Mouse (Mus musculus) macrophage (primary cell): ENCODE data around the gene Pold1. TPM values are rescaled to one million over a fixed set of nuclear protein-coding genes. Genes with fewer than 3 reads are reported as not detected.

ENCODE experiments used
- H3K27ac ChIP-seq: fragments of 350-480 bp; formaldehyde crosslinking; 2 replicates; pipeline ENCODE4 v1.9.0; 2021
- H3K36me3 ChIP-seq: fragments of 350-480 bp; formaldehyde crosslinking; 2 replicates; pipeline ENCODE4 v1.9.0; 2021; ENCODE audit errors: inconsistent target
- H3K4me3 ChIP-seq: fragments of 350-480 bp; formaldehyde crosslinking; 2 replicates; pipeline ENCODE4 v1.9.0; 2021; ENCODE audit errors: inconsistent target
- H3K79me2 ChIP-seq: fragments of 350-480 bp; formaldehyde crosslinking; 2 replicates; pipeline ENCODE4 v1.9.0; 2021; ENCODE audit errors: inconsistent target
- WGBS: methylation state at CpG from one replicate; pipeline ENCODE4 v1.1.7; 2026; ENCODE audit warnings: inconsistent platforms; ENCODE audit not compliant: missing documents; 5-methylcytosine and 5-hydroxymethylcytosine counted together
- polyA plus RNA-seq: library from polyadenylated mRNA; stranded (reverse); fragments of 250-400 nt; gene quantifications from 3 replicates; pipeline ENCODE4 v1.2.4, GENCODE M21; 2018; ENCODE audit warnings: inconsistent platforms

The Pold1 gene
- polyA plus RNA-seq, 1 experiment from 2014 or later: 6.9 TPM

DNA sequence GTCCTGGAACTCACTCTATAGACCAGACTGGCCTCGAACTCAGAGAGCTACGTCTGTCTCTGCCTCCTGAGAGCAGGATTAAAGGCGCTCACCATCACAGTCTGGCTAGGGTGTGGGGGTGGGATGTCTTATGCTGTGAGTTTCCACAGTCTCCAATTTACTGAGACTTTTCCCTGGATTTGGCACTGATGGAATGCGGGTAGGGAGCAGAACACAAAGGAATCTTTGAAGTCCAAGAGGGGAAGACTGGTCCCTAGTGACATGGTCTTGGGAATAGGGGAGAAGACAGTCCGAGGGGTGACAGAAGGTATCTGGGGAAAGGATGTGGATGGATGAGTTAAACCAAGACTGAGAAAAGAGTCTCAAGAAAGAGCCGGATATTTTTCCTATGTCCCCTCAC, 39.0 kb upstream of the Pold1 start:
- Histone ChIP-seq H3K36me3 (no peaks in the 10 kb centered on the region), H3K79me2 (no peaks in the 10 kb centered on the region), H3K27ac (no peak overlapping the region), H3K4me3 (no peak overlapping the region)
- 50% methylated on average over 6 of the region's 6 CpGs for WGBS

DNA sequence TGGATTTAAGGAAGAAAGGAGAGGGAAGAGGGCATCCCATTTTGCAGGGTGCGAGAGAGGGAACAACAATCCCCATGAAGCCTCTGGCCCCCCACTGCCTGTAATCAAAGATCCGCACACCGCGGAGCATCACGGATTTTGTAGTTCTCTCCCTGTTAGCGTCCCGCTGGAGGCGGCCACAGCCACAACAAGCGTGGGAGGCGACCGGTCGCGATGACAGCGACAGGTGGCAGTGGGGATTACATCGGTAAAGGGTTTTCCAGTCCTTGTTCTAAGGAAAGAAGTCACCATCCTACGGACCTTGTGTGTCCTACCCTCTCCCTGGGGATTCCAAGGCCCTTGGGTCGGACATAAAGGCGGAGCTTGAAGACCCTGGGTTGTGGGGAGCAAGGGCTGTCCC, 38.3 kb upstream of the Pold1 start:
- WGBS: 5% methylated on average over 18 of the region's 18 CpGs
- Histone ChIP-seq H3K4me3 (no peak overlapping the region), H3K36me3 (no peaks in the 10 kb centered on the region), H3K27ac (no peak overlapping the region), H3K79me2 (no peaks in the 10 kb centered on the region)

DNA sequence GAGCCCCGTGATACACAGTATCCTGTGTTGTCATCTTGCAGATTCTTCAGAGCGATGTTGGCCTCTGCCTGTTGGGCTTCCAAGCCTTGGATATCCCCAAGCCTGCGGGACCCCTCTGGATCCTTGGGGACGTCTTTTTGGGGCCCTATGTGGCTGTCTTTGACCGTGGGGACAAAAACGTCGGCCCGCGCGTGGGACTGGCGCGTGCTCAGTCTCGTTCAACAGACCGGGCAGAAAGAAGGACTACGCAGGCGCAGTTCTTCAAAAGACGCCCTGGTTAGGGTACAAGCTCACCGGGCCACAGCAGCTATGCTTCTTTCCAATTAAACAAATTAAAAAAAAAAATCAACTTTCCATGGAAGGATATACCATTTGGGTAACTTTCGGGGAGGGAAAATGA, 37.9 kb upstream of the Pold1 start:
- H3K27ac ChIP-seq: no peak overlapping the region
- H3K4me3 ChIP-seq: no peak overlapping the region
- H3K79me2 ChIP-seq: no peaks in the 10 kb centered on the region
- no peaks in the 10 kb centered on the region for H3K36me3 ChIP-seq
- WGBS: 29% methylated on average over 19 of the region's 19 CpGs

DNA sequence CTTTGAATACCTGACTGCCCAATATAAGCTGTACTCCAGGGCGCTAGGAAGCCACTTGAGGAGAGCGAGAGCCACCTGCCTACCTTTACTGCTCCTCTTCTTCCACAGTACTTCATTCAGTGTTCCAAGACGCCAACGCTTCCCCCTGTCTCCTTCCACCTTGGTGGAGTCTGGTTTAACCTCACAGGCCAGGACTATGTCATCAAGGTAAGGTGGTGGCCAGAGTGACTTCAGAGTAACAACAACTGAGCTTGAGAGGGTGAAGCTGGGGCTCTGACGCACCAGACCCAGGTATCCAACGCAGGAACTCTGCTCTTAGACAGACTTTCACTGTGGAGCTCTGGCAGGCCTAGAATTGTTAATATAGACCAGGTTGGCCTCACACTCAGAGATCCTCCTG, 37.0 kb upstream of the Pold1 start:
- Histone ChIP-seq H3K27ac (no peak overlapping the region), H3K4me3 (no peak overlapping the region), H3K79me2 (no peaks in the 10 kb centered on the region), H3K36me3 (no peaks in the 10 kb centered on the region)
- WGBS: 89% methylated on average over 6 of the region's 6 CpGs

DNA sequence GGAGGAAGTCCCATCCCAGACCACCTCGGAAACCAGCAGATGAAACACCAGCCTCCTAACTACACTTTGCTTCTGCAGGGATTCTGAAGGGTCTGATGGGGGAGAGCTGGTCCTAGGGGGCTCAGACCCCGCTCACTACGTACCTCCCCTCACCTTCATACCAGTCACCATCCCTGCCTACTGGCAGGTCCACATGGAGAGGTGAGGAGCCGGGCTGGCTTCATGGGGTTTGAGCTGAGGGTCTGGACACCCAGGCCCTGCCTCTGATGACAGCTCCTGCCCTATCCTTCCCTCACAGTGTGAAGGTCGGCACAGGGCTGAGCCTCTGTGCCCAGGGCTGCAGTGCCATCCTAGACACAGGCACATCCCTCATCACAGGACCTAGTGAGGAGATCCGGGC, 36.3 kb upstream of the Pold1 start:
- Histone ChIP-seq H3K4me3 (no peak overlapping the region), H3K27ac (no peak overlapping the region), H3K36me3 (no peaks in the 10 kb centered on the region), H3K79me2 (no peaks in the 10 kb centered on the region)
- 87% methylated on average over 6 of the region's 6 CpGs for WGBS

DNA sequence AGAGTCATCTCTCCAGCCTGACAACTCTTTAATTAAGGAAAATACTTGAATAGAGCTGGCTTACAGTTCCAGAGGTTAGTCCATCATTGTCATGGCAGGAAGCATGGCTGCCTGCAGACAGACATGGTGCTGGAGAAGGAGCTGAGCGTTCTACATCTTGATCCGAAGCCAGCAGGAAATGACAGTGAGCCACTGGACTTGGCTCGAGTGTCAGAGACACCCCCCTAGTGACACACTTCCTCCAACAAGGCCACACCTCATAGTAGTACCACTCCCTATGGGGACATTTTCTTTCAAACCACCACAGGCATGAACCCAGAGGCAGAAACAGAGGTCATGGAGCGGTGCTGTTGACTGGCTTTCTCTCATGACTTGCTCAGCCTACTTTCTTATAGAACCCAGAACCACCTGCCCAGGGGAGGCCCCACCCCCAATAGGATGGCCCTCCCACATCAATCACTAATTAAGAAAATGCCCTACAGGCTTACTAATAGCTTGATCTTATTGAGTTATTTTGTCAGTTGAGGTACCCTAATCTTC, 35.7 kb upstream of the Pold1 start:
- 56% methylated on average over 4 of the region's 4 CpGs for WGBS
- H3K4me3 ChIP-seq: no peak overlapping the region
- H3K27ac ChIP-seq: no peak overlapping the region
- no peaks in the 10 kb centered on the region for H3K79me2 ChIP-seq
- no peaks in the 10 kb centered on the region for H3K36me3 ChIP-seq

DNA sequence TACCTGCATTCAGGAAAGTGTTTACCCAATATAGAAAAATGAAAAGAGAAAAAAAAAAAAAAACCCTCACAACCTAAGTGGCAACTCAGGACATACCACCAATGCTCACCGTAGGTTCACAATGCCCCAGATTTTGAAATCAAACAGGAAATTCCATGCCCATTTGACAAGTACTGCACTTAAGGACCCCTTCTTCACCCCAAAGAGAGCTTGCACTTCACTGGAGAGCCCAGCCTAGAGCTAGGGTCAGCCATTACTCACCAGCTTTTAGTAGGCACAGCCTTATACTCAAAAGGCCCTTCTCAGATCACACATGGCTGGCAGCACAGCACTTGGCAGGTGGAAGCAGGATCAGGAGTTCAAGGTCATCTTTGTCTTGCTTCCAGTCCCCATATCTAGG, 34.5 kb upstream of the Pold1 start:
- Histone ChIP-seq H3K27ac (no peak overlapping the region), H3K79me2 (no peaks in the 10 kb centered on the region), H3K36me3 (no peaks in the 10 kb centered on the region), H3K4me3 (no peak overlapping the region)
- 85% methylated on average over 1 of the region's 1 CpGs for WGBS

DNA sequence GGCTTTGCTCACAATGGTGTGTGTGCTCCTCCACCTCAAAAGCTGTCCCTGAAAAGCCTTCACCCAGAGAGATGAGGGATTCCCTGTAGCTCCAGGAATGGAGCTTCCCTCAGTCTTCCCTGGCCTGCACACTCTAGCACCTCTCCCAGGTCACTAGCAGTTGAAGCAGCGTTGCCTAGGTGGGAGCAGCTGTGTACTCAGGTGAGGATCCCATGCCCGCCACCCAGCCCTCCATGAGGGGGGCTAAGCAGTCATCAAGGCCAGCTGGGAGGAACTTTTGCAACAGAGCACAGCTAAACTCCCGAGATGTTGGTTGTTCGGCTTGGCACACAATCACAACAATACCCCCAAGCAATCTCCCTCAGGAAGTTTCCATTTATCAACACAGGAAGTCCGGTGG, 34.1 kb upstream of the Pold1 start:
- no peaks in the 10 kb centered on the region for H3K36me3 ChIP-seq
- whole genome bisulfite sequencing: 96% methylated on average over 4 of the region's 5 CpGs
- no peaks in the 10 kb centered on the region for H3K79me2 ChIP-seq
- H3K4me3 ChIP-seq: no peak overlapping the region
- no peak overlapping the region for H3K27ac ChIP-seq

DNA sequence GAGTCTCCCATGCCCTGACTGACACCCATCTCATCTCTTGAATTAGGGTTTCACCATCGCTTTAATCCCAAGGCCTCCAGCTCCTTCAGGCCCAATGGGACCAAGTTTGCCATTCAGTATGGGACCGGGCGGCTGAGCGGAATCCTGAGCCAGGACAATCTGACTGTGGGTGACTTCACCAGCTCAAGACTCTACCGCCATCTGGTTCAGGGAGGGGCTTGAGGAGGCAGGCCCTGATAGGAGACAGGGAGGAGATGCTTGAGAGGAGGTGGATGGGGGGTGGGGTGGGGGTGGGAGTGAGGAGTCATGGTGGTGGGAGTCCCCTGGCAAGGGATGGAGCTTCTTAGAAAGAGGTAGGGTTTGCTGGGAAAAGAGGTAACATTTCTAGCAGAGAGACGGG, 33.0 kb upstream of the Pold1 start:
- Histone ChIP-seq H3K79me2 (no peaks in the 10 kb centered on the region), H3K4me3 (no peak overlapping the region), H3K36me3 (no peaks in the 10 kb centered on the region), H3K27ac (no peak overlapping the region)
- WGBS: 98% methylated on average over 6 of the region's 6 CpGs

DNA sequence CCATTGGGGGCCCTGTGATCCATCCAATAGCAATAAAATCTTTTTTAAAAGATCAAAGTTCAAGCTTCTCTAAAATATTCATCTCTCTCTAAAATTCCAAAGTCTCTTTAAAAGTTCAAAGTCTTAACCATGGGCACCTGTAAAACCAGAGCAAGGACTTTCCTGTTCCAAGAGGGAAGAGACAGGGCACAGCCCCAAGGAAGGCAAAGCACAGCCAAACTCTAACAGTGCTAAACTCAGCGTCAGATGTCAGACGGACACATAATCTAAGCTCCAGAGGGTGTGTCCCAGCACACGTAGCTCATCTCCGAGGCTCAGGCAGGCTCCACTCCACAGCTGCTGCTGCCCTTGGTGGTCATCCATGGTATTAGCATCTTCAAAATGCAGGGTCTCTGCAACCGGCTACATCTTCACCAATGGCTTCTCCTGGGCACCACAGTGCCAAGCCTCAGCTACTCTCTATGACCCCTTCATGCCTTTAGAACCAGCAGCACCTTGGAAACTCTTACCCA, 27.7 kb upstream of the Pold1 start:
- no peaks in the 10 kb centered on the region for H3K36me3 ChIP-seq
- H3K79me2 ChIP-seq: peaks cover 11% of the 10 kb centered on the region; the same call in 1 of the 2 replicates
- WGBS: 98% methylated on average over 5 of the region's 5 CpGs
- no peak overlapping the region for H3K27ac ChIP-seq
- no peak overlapping the region for H3K4me3 ChIP-seq

DNA sequence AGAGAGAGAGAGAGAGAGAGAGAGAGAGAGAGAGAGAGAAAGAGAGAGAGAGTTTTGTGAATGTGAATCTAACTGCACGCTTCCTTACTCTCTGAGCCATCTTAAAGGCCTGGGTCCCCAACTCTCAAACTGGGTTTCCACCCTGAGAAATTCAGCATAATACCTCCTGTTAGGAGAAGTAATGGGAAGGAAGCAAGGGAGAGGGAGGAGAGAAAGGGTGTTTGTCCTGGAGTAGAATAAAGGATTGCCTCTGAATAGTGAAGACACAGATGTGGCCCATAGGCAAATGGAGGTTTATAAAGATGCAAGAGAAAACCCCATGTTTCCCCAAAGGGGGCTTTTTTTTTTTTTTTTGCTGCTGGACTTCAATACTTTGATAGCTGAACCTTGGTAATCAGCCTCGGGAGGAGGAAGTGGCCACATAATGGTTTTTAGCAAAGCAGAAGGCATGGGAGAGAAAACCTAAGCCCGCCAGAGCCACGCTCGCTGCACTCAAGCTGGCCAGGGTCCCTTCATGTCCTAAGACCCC, 24.4 kb upstream of the Pold1 start:
- peak overlapping the region; percentile 20 for H3K4me3 ChIP-seq
- H3K36me3 ChIP-seq: no peaks in the 10 kb centered on the region
- peaks cover 11% of the 10 kb centered on the region; the same call in 1 of the 2 replicates for H3K79me2 ChIP-seq
- no peak overlapping the region for H3K27ac ChIP-seq
- WGBS: 34% methylated on average over 5 of the region's 5 CpGs

DNA sequence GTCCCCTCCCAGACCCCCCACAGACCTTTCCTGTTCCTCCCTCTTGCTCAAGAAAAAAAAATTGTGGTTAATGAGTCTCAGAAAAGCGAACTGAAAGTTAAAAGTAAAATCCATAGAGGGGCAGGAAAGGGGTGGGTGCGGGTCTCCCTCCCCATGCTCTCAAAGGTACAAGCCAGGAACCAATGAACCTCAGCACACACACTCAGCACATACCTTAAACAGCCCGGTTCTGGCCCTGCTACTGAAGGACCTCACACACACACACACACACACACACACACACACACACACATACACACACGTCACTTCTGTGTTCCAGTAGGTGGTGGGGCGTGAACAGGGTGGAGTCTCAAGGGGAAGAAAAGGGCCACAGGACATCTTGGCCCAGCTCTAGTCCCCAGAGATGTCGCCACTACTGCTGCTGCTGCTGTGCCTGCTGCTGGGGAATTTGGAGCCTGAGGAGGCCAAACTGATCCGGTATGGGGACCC, 23.6 kb upstream of the Pold1 start, which contains the start of gene Napsa:
Gene Napsa (plus strand): TSS at position 168 of the 489 bp plus-strand sequence.
- 5% methylated on average over 7 of the region's 7 CpGs for WGBS
- Histone ChIP-seq H3K27ac (0 out of 2 replicates have a peak within 1 kb of the TSS, but pooled peaks have one; percentile 1), H3K36me3 (no peaks in the 10 kb centered on the region), H3K4me3 (peak within 1 kb of the TSS; percentile 20), H3K79me2 (peaks cover 11% of the 10 kb centered on the region; the same call in 1 of the 2 replicates)

DNA sequence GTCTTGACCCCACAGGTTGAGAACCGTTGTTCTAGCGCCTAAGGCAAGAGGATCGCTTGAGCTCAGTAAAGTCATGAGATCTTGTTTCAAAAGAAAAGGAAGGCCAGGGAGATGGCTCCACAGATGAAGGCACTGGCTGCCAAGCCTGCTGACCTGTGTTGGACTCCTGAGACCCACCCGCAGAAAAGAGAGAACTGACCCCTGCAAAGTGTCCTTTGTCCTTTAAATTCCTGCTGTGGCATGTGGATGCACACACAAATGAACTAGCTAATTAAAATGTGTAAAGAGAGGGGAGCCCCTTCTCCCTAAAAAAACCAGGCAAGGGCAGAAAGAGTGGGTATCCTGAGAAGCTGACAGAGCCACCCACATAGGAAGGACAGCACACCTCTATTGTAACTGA, 23.2 kb upstream of the Pold1 start:
- WGBS: 78% methylated on average over 4 of the region's 4 CpGs
- Histone ChIP-seq H3K4me3 (no peak overlapping the region), H3K79me2 (peaks cover 11% of the 10 kb centered on the region; the same call in 1 of the 2 replicates), H3K27ac (no peak overlapping the region), H3K36me3 (no peaks in the 10 kb centered on the region)

DNA sequence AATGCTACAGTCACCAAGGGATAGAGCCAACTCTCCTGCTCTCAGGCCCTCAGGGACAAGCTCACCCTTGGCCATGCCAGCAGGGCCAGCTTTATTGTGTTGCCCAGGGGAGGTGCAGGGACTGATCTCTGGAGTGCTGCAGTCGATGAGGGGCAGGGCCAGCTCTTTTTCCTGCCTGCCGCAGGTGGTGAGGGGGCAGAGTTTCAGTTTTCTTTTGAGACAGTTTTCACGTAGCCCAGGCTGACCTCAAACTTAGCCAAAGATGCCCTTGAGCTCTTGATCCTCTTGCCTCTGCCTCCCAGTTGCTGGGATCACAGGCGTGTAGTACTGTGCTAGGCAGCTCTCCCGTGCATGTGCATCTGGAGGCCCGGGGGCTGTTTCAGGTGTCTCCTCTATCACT, 22.3 kb upstream of the Pold1 start:
- no peaks in the 10 kb centered on the region for H3K36me3 ChIP-seq
- peaks cover 11% of the 10 kb centered on the region; the same call in 1 of the 2 replicates for H3K79me2 ChIP-seq
- 74% methylated on average over 6 of the region's 6 CpGs for WGBS
- H3K27ac ChIP-seq: no peak overlapping the region
- no peak overlapping the region for H3K4me3 ChIP-seq

DNA sequence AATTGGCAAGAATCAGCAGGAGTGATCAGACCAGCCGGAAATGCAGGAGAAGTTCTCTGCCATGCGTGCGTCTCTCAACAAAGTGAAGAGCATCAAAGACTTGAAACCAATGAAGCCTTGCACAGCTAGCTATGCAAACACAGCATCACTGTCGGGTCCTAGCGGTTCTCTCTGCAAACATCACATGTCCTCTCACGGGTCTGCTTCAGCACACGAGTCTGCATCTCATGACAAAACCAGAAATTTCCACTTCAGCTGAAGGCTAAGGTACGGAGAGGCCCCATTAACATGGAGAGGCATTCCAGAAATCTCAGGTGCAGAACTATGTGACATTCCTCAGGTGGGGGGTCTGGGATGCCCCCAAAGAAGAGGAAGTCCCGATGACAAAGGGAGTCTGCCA, 20.2 kb upstream of the Pold1 start:
- Histone ChIP-seq H3K27ac (no peak overlapping the region), H3K36me3 (no peaks in the 10 kb centered on the region), H3K79me2 (peaks cover 4% of the 10 kb centered on the region; the same call in 1 of the 2 replicates), H3K4me3 (no peak overlapping the region)
- whole genome bisulfite sequencing: 94% methylated on average over 9 of the region's 9 CpGs
